Mouse (Mus musculus) frontal cortex, adult (tissue): Measurements from ENCODE around the gene Armc10.
"Not testable (repeated sequence)": the region's sequence is repeated elsewhere in the genome, so short reads cannot be mapped to it uniquely, and the experiment has no call there.

Experiments
- ATAC-seq: cut with Nextera tagmentation; 2 replicates; pipeline ENCODE4 v1.9.2; 2017; ENCODE audit warnings: mild to moderate bottlenecking, moderate library complexity, mixed read lengths; ENCODE audit not compliant: low TSS enrichment

Armc10 gene

DNA sequence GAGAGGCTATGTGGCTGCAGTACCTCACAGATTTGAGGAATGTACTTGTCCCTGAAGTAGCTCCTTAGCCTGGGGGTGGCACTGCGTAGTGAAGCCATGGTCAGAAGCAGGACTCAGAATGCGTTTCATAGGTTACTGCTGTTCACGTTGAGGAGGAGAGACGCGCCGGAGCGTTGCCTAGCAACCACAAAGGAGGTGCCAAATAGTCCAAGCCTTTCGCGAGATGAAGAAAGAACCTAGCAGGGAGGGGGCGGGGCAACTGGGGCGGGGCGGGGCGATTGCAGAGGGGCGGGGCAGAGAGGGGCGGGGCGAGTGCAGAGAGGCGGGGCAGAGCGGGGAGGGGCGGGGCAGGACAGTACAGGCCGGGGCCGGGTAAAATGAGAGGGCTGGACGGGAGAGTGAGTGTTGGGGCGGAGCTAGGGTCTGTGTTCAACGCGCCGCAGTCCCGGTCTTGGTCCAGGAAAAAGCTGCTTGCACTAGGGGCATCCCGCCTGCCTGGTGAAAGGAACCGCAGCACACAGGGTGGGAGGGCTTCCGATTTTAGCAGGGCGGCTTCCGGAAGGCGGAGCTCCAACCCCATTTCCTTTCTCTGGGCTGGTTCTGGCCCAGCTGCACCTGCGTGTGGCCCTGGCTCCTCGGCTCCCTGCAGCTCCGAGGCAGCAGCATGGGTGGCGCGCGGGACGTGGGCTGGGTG lies at the start of gene Armc10, which contains the start of gene Fbxl13:
Gene Armc10, plus strand, starts transcription at position 375 of the 694 bp plus-strand sequence.
Gene Fbxl13, minus strand, starts transcription at position 196 of the 694 bp plus-strand sequence.
- ATAC-seq: peak; percentile 88

DNA sequence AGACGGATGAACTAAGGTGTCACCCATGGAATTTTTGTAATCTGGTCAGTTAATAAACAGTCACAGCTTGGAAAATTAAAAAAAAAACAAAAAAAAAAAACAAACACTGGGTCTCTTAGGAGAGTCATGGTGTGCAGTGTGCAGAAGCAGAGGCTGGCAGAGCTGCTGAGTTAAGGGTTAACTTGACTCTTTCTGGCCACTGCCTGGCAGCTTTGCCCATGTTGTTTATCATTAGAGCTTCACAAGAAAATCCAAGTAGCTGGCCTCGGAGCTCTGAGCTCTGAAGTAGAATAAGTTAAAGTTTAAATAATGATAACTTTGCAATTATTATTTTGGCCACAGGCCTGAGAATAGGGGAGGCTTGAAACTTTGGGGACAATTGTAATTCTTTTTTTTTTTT lies 46.1 kb upstream of the Armc10 start:
- not testable (repeated sequence) for ATAC-seq

DNA sequence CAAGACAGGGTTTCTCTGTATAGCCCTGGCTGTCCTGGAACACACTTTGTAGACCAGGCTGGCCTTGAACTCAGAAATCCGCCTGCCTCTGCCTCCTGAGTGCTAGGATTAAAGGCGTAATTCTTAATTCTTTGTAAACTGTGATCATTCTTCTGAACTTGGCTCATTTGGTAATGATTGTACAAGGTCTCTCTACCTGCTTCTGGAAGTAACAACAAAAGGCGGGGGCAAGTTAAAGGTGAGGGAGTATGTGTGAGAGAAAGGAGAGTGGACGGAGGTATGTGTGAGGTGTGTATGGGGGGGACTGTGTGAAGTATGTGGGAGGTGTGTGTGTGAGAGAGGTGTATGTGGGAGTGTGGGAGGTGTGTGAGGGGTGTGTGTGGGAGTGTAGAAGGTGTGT lies 45.7 kb upstream of the Armc10 start:
- no peak for ATAC-seq

DNA sequence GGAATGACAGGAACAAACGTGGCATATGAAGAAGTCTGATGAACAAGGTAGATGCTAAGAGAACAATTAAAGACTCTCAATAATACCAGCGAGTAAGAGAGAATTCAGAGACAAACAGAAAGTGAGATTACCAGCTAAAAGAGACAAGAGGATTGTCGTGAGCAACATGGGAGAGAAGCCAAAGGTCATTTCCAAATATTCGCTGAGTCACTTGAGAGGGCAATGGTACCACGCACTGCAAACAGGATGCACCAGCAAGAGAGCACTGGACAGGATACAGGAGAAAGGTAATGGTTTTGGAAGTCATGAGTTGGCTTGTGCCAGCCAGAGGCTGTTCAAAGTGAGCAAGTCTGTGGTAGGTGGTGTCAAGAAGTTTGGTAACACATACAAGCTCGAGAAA lies 39.7 kb upstream of the Armc10 start:
- ATAC-seq: no peak

DNA sequence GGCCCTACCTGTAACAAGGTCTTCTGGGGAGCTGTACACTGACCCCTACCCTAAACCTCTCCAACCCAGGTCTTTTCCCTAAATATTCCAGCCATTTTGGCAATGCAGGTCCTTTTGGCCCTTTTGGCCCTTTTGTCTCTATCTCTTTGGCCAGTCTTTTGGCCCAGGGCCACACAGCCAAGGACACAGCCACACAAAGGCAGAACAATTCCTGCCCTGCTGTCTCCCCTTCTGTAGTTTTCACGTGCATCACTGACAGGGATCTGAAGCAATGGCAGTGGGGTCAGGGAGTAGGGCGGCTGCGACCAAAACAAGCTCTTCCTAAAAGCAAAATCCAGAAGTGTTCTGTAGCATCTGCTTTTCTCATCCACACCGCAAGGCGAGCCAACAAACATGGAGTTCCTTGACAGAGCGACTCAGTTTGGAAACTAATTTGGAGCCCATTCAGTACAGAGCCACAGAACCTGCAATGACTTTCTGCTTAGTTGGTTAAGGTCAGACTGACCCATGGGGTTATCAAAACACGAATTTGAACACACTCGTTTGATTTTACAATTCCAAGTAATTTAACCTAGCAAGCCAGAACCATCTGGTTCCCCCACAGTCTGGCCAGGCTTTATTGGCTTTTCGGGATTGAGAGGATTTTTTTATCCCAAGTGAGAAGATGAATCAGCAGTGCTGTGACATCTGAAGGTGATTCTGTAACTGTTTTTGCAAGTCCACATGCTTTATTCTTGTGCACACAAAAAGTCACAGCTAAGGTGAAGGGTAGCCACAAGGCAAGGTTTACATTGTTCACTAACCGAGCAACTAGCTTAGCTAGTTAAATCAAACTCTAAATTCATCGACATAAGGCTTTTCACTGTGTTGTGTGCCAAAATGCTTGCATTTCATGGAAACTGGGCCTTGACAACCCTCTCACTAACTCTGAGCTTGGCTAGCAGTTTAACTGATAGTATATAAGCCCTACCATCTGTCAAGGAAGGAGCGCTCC lies 37.0 kb upstream of the Armc10 start:
- ATAC-seq: peak; percentile 93

DNA sequence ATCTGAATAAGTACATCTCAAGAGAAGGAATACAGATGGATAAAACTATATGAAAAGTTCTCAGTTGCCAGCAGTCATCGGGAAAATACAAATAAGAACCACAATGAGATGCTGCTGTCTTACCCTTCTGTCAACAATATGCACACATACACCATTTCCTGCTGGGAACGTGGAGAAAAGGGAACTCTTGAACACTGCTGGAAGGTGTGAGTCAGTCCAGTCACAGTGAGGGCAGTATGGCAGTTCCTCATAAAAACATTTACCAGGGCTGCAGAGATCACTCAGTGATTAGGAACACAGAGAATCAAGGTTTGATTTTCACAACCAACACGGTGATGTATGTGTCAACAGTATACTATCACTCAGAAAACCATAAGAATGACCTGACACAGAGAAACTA lies 34.6 kb upstream of the Armc10 start:
- no peak for ATAC-seq

DNA sequence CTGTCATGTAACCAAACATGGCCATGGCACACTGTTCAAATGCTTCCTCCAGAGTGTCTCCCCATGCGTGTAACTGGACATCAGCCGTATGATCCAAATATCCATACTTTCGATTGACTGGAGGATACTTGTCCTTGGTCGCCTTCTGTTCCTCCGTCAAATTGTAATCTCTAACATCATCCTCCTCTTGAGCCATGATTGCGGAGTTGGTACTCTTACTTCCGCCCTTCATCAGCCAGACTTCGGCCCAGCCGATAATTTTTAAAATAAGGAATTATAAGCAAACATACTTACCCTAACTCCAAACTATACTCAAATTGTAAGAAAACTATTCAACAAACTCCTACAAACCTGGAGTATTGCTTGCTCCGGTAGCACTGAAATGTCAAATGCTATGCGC lies 31.3 kb upstream of the Armc10 start:
- not testable (repeated sequence) for ATAC-seq

DNA sequence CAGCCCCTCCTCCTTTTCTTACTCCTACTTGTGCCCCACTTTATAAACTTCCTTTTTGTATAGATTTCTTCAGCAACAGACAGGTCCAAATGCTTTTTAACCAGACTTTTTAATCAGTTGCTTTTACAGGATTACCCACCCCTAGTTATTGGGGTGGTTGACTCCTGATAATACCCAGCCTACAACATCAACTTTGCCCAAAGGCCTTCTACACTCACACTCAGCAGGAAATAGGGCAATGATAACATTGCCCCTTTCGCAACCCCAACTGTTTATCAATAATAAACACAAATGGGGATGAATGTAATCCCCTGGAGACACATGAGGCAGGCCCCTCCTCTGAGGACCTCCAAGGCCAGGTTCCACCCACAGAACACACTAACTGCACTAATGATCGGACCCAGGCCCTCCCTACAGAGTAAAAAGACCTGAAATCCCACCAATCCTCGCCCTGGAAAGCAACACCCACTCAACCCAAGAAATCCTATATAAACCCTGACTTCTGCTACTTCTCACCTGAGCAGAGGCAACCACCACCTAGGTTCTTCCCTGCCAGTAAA lies 29.1 kb upstream of the Armc10 start:
- no peak for ATAC-seq

DNA sequence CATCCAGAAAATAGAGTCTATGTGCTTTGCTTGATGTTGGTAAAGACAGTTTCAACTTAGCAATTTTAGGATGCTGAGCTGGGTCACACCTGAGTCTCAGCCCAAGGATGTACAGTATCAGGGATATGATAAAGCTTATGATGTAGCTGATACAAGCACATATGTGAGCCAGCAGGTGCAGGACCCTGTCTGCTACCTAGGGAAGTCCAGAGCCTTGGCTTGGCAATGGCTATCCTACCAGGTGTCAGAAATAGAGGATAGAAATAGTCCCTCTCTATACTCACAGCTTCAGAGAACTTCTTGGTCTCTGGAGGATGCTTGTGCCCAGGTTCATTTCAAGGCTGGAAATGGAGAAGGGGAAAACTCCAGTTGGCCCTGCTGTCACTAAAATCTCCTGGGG lies 19.7 kb upstream of the Armc10 start:
- no peak for ATAC-seq

DNA sequence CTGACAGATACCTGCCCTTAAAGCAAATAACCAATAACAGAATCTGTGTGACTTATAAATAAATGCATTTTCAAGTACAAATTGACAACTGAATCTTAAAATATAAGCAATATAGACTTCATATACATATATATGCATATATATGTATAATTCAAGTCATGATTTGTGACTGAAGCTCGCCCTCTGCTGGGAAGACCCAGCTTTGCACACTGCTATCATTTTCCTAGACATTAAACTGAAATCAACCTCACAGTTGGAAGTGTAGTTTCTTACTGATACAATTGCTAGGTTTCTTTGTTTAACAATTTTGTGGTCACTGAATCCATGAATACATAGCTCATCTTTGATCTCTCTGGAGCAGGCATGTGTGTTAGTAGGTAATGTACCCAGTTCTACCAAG lies 4.7 kb upstream of the Armc10 start:
- ATAC-seq: no peak

DNA sequence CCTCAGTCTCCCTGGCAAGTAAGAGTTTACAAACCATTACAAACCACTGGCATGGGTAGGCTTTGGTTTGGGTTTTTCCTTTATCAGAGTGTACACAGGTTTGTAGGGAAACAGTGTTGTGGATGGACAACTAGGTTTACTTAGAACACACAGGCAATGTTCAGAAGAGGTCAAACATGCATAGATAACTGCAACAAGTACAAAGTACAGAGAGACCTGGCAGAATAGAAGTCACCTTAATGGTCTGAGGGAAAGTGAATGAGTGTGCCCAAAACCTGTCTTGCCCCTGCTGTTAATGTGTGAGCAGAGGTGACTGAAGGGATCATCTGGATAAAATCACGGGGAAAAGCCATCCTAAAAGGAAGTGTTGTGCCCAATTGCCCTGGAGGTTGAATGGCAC lies 2.0 kb upstream of the Armc10 start:
- no peak for ATAC-seq

DNA sequence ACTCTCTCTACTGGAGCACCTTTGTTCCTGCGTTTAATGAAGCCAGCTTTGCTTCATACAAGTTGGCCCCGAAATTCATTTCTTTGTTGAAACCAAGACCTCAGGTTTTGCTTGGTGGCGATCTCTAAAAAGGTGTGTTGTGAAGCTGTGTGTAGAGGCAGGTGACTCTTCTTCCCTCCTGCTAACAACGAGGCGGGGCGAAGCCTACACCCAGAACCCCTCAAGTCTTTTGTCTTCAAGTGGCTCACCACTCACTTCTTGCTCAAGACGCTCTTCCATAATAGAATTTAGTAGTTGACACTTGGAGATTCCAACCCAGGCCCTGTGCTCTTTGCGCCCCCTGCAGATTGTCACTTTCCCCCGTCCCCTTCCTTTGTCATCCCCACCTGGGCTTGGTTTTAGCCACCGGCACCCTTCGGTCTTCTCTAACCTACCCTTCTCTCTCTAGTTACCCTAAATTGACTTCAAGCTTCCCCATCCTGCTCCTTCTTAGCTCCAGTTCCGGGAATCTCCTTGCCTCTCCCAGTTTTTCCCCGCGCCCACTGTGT lies 648 bp upstream of the Armc10 start:
- ATAC-seq: no peak

DNA sequence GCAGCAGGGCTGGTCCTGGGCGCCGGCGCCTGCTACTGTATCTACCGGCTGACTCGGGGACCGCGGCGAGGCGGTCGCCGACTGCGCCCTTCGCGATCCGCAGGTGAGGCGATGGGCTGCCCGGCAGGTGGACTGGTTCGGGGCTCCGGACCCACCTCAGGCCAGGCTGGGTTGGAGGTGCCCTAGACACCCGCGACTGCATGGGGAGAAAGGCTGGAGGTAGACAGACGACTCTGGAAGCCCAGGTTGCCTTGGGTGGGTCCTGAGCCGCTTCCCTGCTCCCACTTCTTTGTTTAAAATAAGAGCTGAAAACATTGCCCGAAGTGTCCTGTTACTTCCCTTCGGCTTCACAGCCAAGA lies 499 bp downstream of the Armc10 start:
- no peak for ATAC-seq

DNA sequence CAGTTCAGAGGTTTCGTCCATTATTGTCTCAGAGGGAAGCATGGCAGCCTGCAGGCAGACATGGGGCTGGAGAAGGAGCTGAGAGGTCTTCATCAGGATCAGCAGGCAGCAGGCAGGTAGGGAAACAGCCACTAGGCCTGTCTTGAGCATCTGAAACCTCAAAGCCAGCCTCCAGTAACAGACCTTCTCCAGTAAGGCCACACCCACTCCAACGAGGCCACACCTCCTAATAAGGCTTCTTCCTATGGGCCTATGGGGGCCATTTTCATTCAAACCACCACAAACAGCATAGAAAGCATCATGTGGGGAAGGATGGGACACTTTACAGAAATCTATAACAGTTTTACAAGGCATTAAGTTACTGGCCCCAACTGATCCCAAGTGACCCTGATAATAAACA lies 5.1 kb downstream of the Armc10 start:
- ATAC-seq: no peak

DNA sequence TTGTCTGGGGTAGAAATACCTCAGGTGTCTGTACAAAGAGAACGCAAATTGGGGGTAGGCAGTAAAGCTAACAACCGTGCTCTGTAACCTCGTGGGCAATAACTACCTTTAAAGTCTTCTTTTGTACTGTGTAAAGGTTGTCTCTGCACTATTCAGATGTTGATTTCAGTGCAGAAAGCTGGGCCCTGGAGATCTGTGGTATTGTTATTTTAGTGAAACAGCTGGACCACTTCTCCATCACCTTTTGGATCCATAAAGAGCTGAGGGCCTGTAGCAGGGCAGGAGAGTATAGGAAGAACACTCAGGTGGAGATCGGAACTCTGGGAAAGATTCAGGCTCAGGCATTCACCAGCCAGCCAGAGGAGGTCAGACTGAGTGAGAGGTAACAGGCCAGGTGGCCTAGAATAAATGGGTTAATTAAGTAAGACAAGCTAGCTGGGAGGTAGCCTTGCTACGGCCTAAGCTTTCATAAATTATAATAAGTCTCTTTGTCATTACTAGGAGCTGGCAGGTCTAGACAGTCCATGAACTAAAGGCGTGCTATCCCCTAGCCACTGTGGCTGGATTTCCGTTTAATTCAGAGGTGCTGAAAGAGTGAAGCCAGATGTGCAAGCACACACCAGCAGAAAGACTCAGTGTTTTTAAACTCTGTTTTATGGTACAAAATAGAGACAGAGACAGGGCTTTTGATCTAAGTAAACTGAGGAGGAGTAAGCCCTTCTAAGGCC lies 6.4 kb downstream of the Armc10 start:
- ATAC-seq: no peak

DNA sequence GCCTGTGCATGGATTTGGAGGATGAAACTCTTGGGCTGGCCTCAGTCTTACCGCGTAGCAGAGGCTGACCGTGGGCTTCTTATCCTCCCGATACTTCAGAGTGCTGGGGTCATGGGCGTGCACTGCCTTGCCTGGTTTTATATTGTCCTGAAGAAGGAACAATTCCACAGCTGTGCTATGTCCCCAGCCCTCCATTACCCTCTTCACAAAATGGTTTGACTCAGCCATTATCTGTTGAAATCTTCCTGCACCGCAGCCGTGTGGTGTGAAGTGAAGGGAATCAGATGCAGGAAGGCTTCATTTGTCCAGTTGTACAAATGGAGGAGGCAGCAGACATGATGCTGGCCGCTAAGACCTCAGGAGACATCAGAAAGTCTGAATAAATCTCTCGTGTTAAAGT lies 11.3 kb downstream of the Armc10 start:
- ATAC-seq: no peak

DNA sequence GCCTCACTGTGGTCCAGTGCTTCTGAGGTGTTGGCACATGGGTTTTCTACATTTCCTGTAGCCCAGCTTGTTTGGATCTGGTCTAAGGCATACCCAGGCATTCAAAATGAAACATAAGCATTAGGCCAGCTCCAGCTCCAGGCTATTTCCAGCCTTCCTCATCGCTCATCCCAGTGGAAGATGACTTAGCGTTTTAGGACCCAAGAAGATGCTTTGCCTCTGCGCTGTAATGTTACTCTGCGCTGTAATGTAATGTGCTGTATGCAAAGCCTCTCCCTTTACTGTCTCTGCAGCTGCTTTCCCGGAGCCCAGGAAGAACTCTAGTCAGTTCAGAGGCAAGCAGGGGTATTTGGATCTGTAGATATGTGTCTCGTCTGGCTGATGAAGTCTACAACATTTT lies 12.4 kb downstream of the Armc10 start:
- ATAC-seq: peak; percentile 53

DNA sequence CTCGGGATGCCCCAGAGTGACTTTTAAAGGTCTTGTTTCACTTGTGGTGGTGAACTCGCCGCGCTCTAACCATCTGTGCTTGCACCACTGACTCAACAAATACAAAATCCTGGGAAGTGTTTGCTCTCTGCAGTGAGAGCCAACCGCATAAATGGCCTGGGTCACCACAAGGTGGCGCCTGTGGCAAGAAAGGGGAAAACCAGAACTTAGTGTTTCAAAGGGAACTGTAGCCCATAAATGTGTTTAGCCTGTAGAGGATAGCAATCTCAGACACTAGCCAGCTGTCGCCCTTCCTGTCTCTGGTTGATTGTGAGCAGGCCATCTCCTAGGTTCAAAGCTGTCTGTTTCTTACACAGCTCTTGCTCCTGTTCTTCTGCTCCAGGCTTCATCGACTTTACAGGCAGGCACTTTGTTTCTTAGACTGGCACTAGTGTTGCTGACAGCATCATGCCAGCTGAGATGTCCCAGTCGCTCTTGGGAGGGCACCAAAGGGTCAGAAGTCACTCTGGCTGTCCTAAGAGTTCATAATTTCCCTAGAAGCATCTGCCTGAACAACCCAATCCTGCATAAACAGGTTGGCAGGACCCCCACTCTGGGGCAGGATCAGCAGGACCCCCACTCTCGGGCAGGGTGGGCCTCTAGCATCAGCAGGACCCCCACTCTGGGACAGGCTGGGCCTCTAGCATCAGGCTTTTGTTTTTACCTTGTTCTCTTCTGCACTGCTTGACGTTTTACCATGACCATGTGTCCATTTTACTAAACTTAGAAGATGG lies 13.2 kb downstream of the Armc10 start:
- ATAC-seq: peak; percentile 76

DNA sequence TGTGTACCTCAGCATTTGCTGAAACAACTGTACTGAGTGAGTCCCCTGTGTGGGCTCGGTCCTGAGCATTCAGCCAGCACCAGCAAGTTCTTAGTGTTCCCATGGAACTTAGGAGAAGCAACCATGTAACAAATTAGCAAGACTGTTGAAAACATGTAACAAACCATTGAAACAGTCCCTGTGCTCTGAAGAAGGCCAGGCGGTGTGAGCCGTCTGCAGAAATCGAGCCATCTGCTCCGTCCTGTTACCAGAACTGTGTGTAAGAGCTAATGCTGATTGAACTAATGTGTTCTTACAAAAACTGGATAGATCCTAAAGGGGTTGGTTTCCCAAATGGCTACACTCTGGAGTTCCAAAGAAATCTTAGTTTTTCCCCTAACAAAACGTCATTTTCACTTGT lies 15.2 kb downstream of the Armc10 start:
- ATAC-seq: peak; percentile 14; the same call in 1 of the 2 replicates

DNA sequence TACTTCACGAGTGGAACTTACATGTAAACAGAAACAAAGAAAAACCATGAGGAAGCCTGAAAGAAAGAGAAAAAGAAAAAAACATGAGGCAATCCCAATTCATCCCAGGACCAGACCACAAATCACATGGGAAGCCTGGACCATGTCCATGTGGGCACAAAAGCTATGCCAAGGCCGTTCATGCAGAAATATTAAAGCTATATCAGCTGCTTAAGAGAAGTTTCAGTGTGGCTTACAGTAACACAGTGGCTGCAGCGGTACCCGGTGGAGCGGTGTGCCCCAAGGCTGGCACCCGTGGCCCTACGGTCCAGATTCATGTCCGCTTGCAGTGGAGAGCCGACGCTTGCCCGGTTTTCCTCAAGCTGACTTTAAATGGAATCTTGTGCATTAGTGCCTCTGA lies 17.5 kb downstream of the Armc10 start:
- ATAC-seq: no peak
